ENCODE assay signal across 17 mouse cellular contexts in genomic region chr10:56918412-56918811, GRCm38 (mm10).
"Had no signal": no experiment of that assay in that cellular context is flagged by ENCODE, and none has a peak within 500 bp of the region (broad histone marks: within the 10 kb centered on the region; RNA-seq: fewer than 3 reads in every experiment).

No protein-coding gene starts in this region.

- DNase-seq: liver, embryonic 13.5 days; liver, postnatal 0 days; lung, adult 2 months; lung, postnatal 14 days; right cerebral cortex, postnatal 14 days; thymus, adult 2 months; thymus, postnatal 25 days; thymus, postnatal 4 days had no signal

- H3K27ac ChIP-seq: liver, embryonic 13.5 days; liver, embryonic 15.5 days; macrophage; midbrain, embryonic 13.5 days; midbrain, embryonic 15.5 days; neural tube, embryonic 12.5 days; stomach, embryonic 15.5 days; stomach, postnatal 0 days had no signal

- H3K27me3 ChIP-seq: liver, embryonic 13.5 days; liver, embryonic 15.5 days; megakaryocyte, embryonic 14.5 days; midbrain, embryonic 13.5 days; midbrain, embryonic 15.5 days; neural tube, embryonic 12.5 days; stomach, embryonic 15.5 days had no signal

- ATAC-seq: liver, postnatal 0 days; midbrain, embryonic 13.5 days; midbrain, embryonic 15.5 days had no signal

- H3K4me3 ChIP-seq: liver, embryonic 13.5 days; liver, embryonic 15.5 days; megakaryocyte, embryonic 14.5 days; midbrain, embryonic 13.5 days; midbrain, embryonic 15.5 days; neural tube, embryonic 12.5 days; stomach, embryonic 15.5 days had no signal

- H3K4me1 ChIP-seq: liver, embryonic 13.5 days; liver, embryonic 15.5 days had no signal

- H3K4me2 ChIP-seq: liver, embryonic 13.5 days; liver, embryonic 15.5 days; midbrain, embryonic 11.5 days; midbrain, embryonic 13.5 days; midbrain, embryonic 15.5 days; neural tube, embryonic 12.5 days; stomach, embryonic 15.5 days had no signal

- H3K9ac ChIP-seq: liver, embryonic 13.5 days; liver, embryonic 15.5 days; liver, postnatal 0 days; midbrain, embryonic 13.5 days; midbrain, embryonic 15.5 days; neural tube, embryonic 12.5 days; stomach, embryonic 15.5 days had no signal

- H3K9me3 ChIP-seq: liver, embryonic 13.5 days; liver, embryonic 15.5 days; midbrain, embryonic 13.5 days; midbrain, embryonic 15.5 days; neural tube, embryonic 12.5 days; stomach, embryonic 15.5 days had no signal

- H3K36me3 ChIP-seq: liver, embryonic 13.5 days; liver, embryonic 15.5 days; midbrain, embryonic 13.5 days; midbrain, embryonic 15.5 days; neural tube, embryonic 12.5 days; stomach, embryonic 15.5 days had no signal
